Mouse (Mus musculus) liver, embryonic 13.5 days (tissue): ENCODE results near the gene Hoga1. TPM values are rescaled to one million over a fixed set of nuclear protein-coding genes. Genes with fewer than 3 reads are reported as not detected.
"Not testable (repeated sequence)": the region's sequence is repeated elsewhere in the genome, so short reads cannot be mapped to it uniquely, and the experiment has no call there.

Source experiments
- ATAC-seq: fragments of 200-750 bp; cut with Nextera tagmentation; 2 replicates; pipeline ENCODE4 v1.8.0; 2017; ENCODE audit warnings: low read depth, mild to moderate bottlenecking, moderate number of reproducible peaks, moderate library complexity
- DNase-seq: peaks from one replicate; pipeline ENCODE4 v3.0.0; 2022
- H3K27ac ChIP-seq: fragments of 300-500 bp; sonication (generic); 2 replicates; pipeline ENCODE4 v1.5.1; 2015; ENCODE audit warnings: moderate library complexity, mild to moderate bottlenecking, inconsistent platforms
- H3K27me3 ChIP-seq: fragments of 300-500 bp; sonication (generic); 2 replicates; pipeline ENCODE4 v1.6.1; 2015; ENCODE audit warnings: mild to moderate bottlenecking, inconsistent platforms
- H3K36me3 ChIP-seq: fragments of 300-500 bp; sonication (generic); 2 replicates; pipeline ENCODE4 v1.6.1; 2015; ENCODE audit warnings: mild to moderate bottlenecking, inconsistent platforms
- H3K4me1 ChIP-seq: fragments of 300-500 bp; sonication (generic); replicated peaks from 2 replicates; pipeline ENCODE4 v1.6.1; 2015; ENCODE audit warnings: inconsistent platforms
- H3K4me2 ChIP-seq: fragments of 300-500 bp; sonication (generic); 2 replicates; pipeline ENCODE4 v1.6.1; 2015; ENCODE audit warnings: inconsistent platforms, mild to moderate bottlenecking, moderate library complexity
- H3K4me3 ChIP-seq: fragments of 300-500 bp; sonication (generic); replicated peaks from 2 replicates; pipeline ENCODE4 v1.5.1; 2015; ENCODE audit warnings: mild to moderate bottlenecking, inconsistent platforms
- H3K9ac ChIP-seq: fragments of 300-500 bp; sonication (generic); 2 replicates; pipeline ENCODE4 v1.6.1; 2015; ENCODE audit warnings: mild to moderate bottlenecking, inconsistent platforms
- H3K9me3 ChIP-seq: fragments of 300-500 bp; sonication (generic); replicated peaks from 2 replicates; pipeline ENCODE4 v1.6.1; 2016; ENCODE audit warnings: inconsistent platforms
- WGBS: fragments of 180-500 bp; shearing (Covaris S2); methylation state at CpG from one replicate; pipeline ENCODE4 v1.1.7; 2015; ENCODE audit not compliant: insufficient replicate concordance; 5-methylcytosine and 5-hydroxymethylcytosine counted together
- polyA plus RNA-seq: library from polyadenylated mRNA; unstranded; fragments of >200 nt; fragmentation: Nextera tagmentation; extraction: Ambion mirVana; gene quantifications from 2 replicates; pipeline ENCODE4 v1.2.1, GENCODE M21; 2015

The Hoga1 gene
- polyA plus RNA-seq, 1 experiment from 2014 or later, result 21.9 TPM

DNA sequence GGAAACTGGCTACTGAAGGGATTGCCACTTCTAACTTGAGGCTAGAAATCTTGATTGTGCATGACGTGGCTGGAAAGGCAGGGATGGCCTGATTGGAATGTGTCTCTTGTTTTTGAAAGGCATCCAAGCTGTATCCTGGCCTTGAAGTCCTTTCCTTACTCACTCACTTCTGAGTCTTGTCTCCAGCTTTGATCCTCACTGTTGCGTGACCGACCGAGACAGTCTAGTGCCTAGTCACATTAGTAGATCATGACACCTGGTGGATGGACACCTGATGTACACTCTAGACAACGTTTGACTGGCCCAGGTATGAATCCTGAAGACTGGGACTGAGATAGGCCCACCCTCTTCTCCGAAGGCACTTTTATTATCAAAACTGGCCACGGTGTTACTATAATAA, 27.4 kb downstream of the Hoga1 start:
- no peak overlapping the region for H3K4me2 ChIP-seq

DNA sequence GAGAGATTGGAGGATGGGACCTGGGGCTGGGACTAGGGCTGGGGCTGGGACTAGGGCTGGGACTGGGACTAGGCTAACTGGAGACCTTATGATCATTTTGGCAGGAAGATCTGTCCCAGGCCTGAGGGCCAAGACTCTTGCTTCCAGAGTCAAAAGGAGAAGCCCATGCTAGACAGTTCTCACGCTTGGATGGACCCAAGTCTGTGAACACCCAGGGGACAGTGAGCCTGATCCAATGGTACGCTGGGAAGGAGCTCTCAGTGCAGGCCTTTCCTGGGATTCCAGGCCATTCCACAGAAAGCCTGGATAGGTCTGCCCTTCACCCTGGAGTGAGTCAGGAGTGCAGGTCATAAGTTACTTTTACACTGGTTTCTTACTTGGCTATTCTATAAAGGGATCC, 29.6 kb downstream of the Hoga1 start:
- WGBS, result 70% methylated on average over 2 of the region's 2 CpGs
- ATAC-seq, result no peak
- H3K9ac ChIP-seq, result no peak overlapping the region

More for the DNA sequence above, 27.4 kb downstream of the Hoga1 start:
- peak overlapping the region; percentile 79 for H3K27ac ChIP-seq
- no peaks in the 10 kb centered on the region for H3K27me3 ChIP-seq
- no peaks in the 10 kb centered on the region for H3K9me3 ChIP-seq
- H3K9ac ChIP-seq, result no peak overlapping the region
- peaks cover 11% of the 10 kb centered on the region for H3K36me3 ChIP-seq
- H3K4me1 ChIP-seq, result peaks cover 14% of the 10 kb centered on the region; the same call in 1 of the 2 replicates
- no peak for DNase-seq
- 64% methylated on average over 7 of the region's 7 CpGs for WGBS
- ATAC-seq, result no peak
- no peak overlapping the region for H3K4me3 ChIP-seq

GRCm38 (mm10) chr19:42075992-42076391, 30.6 kb downstream of the Hoga1 start:
- 78% methylated on average over 16 of the region's 16 CpGs for WGBS
- peaks cover 29% of the 10 kb centered on the region for H3K4me1 ChIP-seq
- no peak overlapping the region for H3K4me3 ChIP-seq
- DNase-seq (no peak), ATAC-seq (no peak)
- 0 out of 2 replicates have a peak, but pooled peaks cover 5% of the 10 kb centered on the region for H3K36me3 ChIP-seq
- H3K27me3 ChIP-seq, result no peaks in the 10 kb centered on the region
- no peak overlapping the region for H3K27ac ChIP-seq
- H3K9me3 ChIP-seq, result no peaks in the 10 kb centered on the region
- no peak overlapping the region for H3K9ac ChIP-seq
- H3K4me2 ChIP-seq, result no peak overlapping the region

More for the DNA sequence above, 29.6 kb downstream of the Hoga1 start:
- H3K27me3 ChIP-seq, result no peaks in the 10 kb centered on the region
- no peak overlapping the region for H3K27ac ChIP-seq
- H3K9me3 ChIP-seq, result no peaks in the 10 kb centered on the region
- peaks cover 11% of the 10 kb centered on the region for H3K36me3 ChIP-seq
- H3K4me1 ChIP-seq, result peaks cover 24% of the 10 kb centered on the region
- H3K4me3 ChIP-seq, result no peak overlapping the region
- H3K4me2 ChIP-seq, result no peak overlapping the region
- no peak for DNase-seq

GRCm38 (mm10) chr19:42078566-42078965, 33.2 kb downstream of the Hoga1 start:
- DNase-seq (no peak), ATAC-seq (no peak)
- H3K4me1 ChIP-seq, result peaks cover 22% of the 10 kb centered on the region
- no peaks in the 10 kb centered on the region for H3K9me3 ChIP-seq
- H3K27me3 ChIP-seq, result no peaks in the 10 kb centered on the region
- H3K4me3 ChIP-seq, result no peak overlapping the region
- 0 out of 2 replicates have a peak, but pooled peaks cover 5% of the 10 kb centered on the region for H3K36me3 ChIP-seq
- WGBS, result 81% methylated on average over 8 of the region's 8 CpGs
- H3K9ac ChIP-seq, result no peak overlapping the region
- H3K27ac ChIP-seq, result peak overlapping the region; percentile 21; the same call in 1 of the 2 replicates
- H3K4me2 ChIP-seq, result no peak overlapping the region

DNA sequence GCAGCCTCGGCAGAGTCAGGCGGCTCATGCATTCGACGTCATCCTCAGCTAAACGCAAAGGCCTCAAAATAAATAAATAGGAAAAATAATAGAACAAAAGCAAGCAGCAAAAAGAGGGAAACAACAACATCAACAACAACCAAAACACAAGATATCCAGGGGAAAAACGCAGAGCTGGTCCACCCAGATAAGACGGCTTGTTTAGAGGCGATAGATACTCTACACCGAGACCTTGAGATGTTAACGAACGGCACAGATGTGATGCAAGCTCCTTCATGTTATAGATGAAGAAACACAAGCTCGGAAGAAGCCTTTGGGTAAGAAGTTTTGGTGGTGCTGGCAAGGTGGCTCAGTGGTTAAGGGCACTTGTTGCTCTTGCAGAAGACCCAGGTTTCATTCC, 33.6 kb downstream of the Hoga1 start:
- no peak overlapping the region for H3K4me3 ChIP-seq
- H3K9ac ChIP-seq, result no peak overlapping the region
- H3K27ac ChIP-seq, result peak overlapping the region; percentile 47; the same call in 1 of the 2 replicates
- WGBS, result 68% methylated on average over 12 of the region's 12 CpGs
- H3K36me3 ChIP-seq, result 0 out of 2 replicates have a peak, but pooled peaks cover 5% of the 10 kb centered on the region
- H3K9me3 ChIP-seq, result no peaks in the 10 kb centered on the region
- peak; percentile 59; the same call in 1 of the 2 replicates for ATAC-seq
- peak overlapping the region; percentile 8; the same call in 1 of the 2 replicates for H3K4me2 ChIP-seq
- peak; percentile 50 for DNase-seq
- H3K4me1 ChIP-seq, result peaks cover 22% of the 10 kb centered on the region
- H3K27me3 ChIP-seq, result no peaks in the 10 kb centered on the region

DNA sequence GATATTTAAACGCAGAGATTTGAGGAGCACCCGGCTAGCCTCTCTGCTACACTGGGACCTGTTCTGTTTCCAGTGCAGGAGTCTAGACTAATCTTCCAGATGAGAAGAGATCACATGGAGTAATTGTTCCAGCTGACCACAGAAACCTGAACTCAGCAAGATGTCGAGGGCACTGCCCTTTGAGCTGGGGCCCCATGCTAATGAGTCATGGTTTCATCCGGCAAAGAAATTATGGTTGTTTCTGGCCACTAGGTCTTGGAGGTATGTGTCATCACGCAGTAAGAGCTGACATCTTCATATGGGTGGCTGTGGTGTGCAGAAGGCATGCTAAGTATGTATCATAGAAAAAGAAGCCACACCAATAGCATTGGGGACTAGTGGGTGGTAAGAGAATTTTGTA, 34.5 kb downstream of the Hoga1 start:
- Histone ChIP-seq H3K9me3 (no peaks in the 10 kb centered on the region), H3K9ac (no peak overlapping the region), H3K4me1 (peaks cover 22% of the 10 kb centered on the region), H3K4me2 (no peak overlapping the region), H3K27ac (no peak overlapping the region), H3K27me3 (no peaks in the 10 kb centered on the region), H3K4me3 (no peak overlapping the region), H3K36me3 (0 out of 2 replicates have a peak, but pooled peaks cover 5% of the 10 kb centered on the region)
- no peak for ATAC-seq
- WGBS, result 62% methylated on average over 5 of the region's 5 CpGs
- no peak for DNase-seq

DNA sequence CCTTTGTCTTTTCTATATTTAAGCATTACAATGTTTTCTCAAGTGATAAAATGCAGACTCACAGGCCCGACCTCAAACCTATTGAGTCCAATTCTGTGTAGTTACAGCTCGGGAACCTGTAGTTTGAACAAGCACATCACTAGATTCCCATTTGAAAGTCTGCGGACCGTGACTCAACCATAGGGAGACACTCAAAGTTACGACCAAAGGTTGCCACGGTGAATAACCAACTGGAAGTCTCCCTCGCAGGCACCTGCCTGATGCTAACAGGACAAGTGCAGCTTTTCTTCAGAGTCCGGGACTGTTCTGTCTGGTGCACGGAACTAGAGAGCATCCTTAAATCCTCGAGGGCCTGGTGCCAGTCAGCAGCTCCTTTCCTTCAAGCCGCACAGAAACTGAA, 35.1 kb downstream of the Hoga1 start:
- no peak overlapping the region for H3K4me2 ChIP-seq
- 0 out of 2 replicates have a peak, but pooled peaks cover 5% of the 10 kb centered on the region for H3K36me3 ChIP-seq
- H3K27me3 ChIP-seq, result no peaks in the 10 kb centered on the region
- DNase-seq, result no peak
- H3K9ac ChIP-seq, result no peak overlapping the region
- 68% methylated on average over 11 of the region's 11 CpGs for WGBS
- peaks cover 22% of the 10 kb centered on the region for H3K4me1 ChIP-seq
- ATAC-seq, result no peak
- no peak overlapping the region for H3K4me3 ChIP-seq
- H3K9me3 ChIP-seq, result no peaks in the 10 kb centered on the region
- H3K27ac ChIP-seq, result no peak overlapping the region

DNA sequence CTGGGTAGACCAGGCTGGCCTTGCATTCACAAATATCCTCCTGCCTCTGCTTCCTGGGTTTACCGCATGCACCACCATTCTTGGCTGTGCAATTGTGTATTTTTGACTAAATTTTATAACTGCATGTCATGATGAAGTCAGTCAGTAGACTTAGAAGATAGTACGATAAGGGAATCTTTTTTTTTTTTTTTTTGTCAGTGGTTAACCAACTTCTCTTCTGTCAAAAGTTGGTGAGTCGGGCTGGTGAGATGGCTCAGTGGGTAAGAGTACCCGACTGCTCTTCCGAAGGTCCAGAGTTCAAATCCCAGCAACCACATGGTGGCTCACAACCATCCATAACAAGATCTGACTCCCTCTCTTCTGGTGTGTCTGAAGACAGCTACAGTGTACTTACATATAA, 36.2 kb downstream of the Hoga1 start:
- DNase-seq, H3K9ac ChIP-seq, H3K36me3 ChIP-seq, H3K9me3 ChIP-seq, H3K4me2 ChIP-seq, H3K27ac ChIP-seq, H3K27me3 ChIP-seq, H3K4me3 ChIP-seq, ATAC-seq: not testable (repeated sequence)
- 77% methylated on average over 5 of the region's 5 CpGs for WGBS
- peaks cover 34% of the 10 kb centered on the region for H3K4me1 ChIP-seq

- Histone ChIP-seq H3K9me3 (no peaks in the 10 kb centered on the region), H3K27ac (no peak overlapping the region), H3K4me1 (peaks cover 22% of the 10 kb centered on the region), H3K27me3 (no peaks in the 10 kb centered on the region), H3K9ac (peak overlapping the region; percentile 65), H3K36me3 (no peaks in the 10 kb centered on the region), H3K4me2 (peak overlapping the region; percentile 87), H3K4me3 (peak overlapping the region; percentile 67)
- DNase-seq, result no peak
- ATAC-seq, result no peak
- 15% methylated on average over 10 of the region's 10 CpGs for WGBS
These were observed 40.3 kb downstream of the Hoga1 start for GRCm38 (mm10) chr19:42085690-42086089.

GRCm38 (mm10) chr19:42086166-42086565, 40.8 kb downstream of the Hoga1 start, which contains the start of gene Morn4:
Morn4 (minus strand) TSS chr19:42086357.
- ATAC-seq, result no peak
- H3K9me3 ChIP-seq, result no peaks in the 10 kb centered on the region
- peak within 1 kb of the TSS; percentile 87 for H3K4me2 ChIP-seq
- peak; percentile 82 for DNase-seq
- no peaks in the 10 kb centered on the region for H3K27me3 ChIP-seq
- peaks cover 25% of the 10 kb centered on the region for H3K4me1 ChIP-seq
- peak within 1 kb of the TSS; percentile 67 for H3K4me3 ChIP-seq
- under 1% methylated on average over 21 of the region's 21 CpGs for WGBS
- peak within 1 kb of the TSS; percentile 65 for H3K9ac ChIP-seq
- H3K36me3 ChIP-seq, result no peaks in the 10 kb centered on the region
- H3K27ac ChIP-seq, result no peak within 1 kb of the TSS

DNA sequence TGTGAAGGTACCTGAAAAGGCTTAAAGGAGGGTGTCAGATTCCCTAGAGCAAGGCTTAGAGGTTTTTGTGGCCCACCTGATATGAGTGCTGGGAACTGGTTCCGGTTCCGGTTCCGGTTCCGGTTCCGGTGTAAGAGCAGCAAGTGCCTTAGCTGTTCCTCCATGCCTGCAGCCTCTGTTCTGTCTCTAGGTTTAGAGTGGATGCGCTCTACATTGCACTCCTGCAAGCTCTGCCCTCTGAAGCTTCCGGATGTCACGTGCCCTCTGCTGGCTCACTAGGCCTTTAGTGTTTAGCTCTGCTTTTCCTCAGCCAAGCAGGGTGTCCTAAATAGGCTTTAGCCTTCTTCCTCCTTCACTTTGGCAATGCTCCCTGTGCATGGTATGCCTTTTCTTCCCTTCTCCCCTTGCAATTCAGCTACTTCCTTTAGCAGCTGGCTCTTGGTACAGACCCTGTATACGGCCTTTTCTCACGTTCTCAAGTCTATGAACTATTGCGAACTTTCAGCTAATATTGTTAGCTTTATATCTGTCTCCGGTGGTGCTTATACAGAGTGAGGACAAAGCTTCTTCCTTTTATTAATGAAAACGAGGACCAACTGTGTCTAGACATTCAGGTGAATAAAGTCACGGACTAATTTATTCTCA, 43.8 kb downstream of the Hoga1 start:
- Histone ChIP-seq H3K4me3 (peak overlapping the region; percentile 46), H3K27ac (peak overlapping the region; percentile 90), H3K4me2 (peak overlapping the region; percentile 68), H3K27me3 (no peaks in the 10 kb centered on the region), H3K4me1 (peaks cover 38% of the 10 kb centered on the region), H3K9ac (peak overlapping the region; percentile 44), H3K36me3 (peaks cover 9% of the 10 kb centered on the region; the same call in 1 of the 2 replicates), H3K9me3 (no peaks in the 10 kb centered on the region)
- peak; percentile 58 for DNase-seq
- 13% methylated on average over 14 of the region's 14 CpGs for WGBS
- no peak for ATAC-seq
